Mouse (Mus musculus): ENCODE data around the gene Rab7b.

- TF ChIP-seq CTCF (IDR thresholded peaks at IDR 0.05; ENCODE audit: extremely low read depth, insufficient read depth, low read length) (no peak), POLR2A (IDR thresholded peaks at IDR 0.05; ENCODE audit: extremely low read depth, insufficient read depth, low read length) (no peak)
Measured at GRCm38 (mm10) chr1:131734657-131735273, 46.3 kb downstream of the Rab7b start.
